Mouse (Mus musculus) ES-E14 (cell line): Measurements from ENCODE around the gene Zfp324.
A peak's percentile ranks its signal among the peaks of the same experiment; 100 is the strongest.

Source experiments
- CHD2 ChIP-seq: IDR thresholded peaks from 2 replicates; pipeline ENCODE4 v1.6.1; 2014; ENCODE audit warnings: mild to moderate bottlenecking, low read depth, low read length, inconsistent platforms
- ZC3H11A ChIP-seq: IDR thresholded peaks from 2 replicates; pipeline ENCODE4 v1.6.1; 2012; ENCODE audit warnings: low read depth, mild to moderate bottlenecking, inconsistent platforms, low read length, borderline replicate concordance
- ZNF384 ChIP-seq: IDR thresholded peaks from 2 replicates; pipeline ENCODE4 v1.6.1; 2012; ENCODE audit warnings: low read depth, low read length, inconsistent platforms

- TF ChIP-seq CHD2 (no peak), ZC3H11A (no peak), ZNF384 (peak; percentile 98)
Observed at GRCm38 (mm10) chr7:12961511-12962141, 4.0 kb upstream of the Zfp324 start.
